Mouse (Mus musculus) lung, adult 2 months (tissue): ENCODE measurements around the gene Rbmx2.

Source experiments
- CTCF ChIP-seq: fragments of 200-500 bp; IDR thresholded peaks from 2 replicates; pipeline ENCODE4 v1.5.1; 2011; ENCODE audit warnings: mild to moderate bottlenecking, low read length, control low read depth; ENCODE audit not compliant: insufficient read depth
- POLR2A ChIP-seq: fragments of 200-500 bp; IDR thresholded peaks from 2 replicates; pipeline ENCODE4 v1.6.1; 2011; ENCODE audit warnings: low read depth, mild to moderate bottlenecking, control low read depth, low read length, borderline replicate concordance; ENCODE audit errors: extremely low read depth

GRCm38 (mm10) chrX:48754710-48755283 is 60.0 kb downstream of the Rbmx2 start:
- no peak for TF ChIP-seq CTCF
- no peak for TF ChIP-seq POLR2A
